Mouse (Mus musculus) brain, embryonic 14.5 days (tissue): ENCODE results near the gene Fam155a.

Source experiments
- CTCF ChIP-seq: fragments of 200-500 bp; IDR thresholded peaks from 2 replicates; pipeline ENCODE4 v1.5.1; 2012; ENCODE audit warnings: inconsistent platforms, mild to moderate bottlenecking, moderate library complexity, borderline replicate concordance; ENCODE audit not compliant: insufficient read depth, insufficient read length; ENCODE audit errors: extremely low read depth
- POLR2A ChIP-seq: fragments of 200-500 bp; IDR thresholded peaks from 2 replicates; pipeline ENCODE4 v1.6.1; 2012; ENCODE audit warnings: mild to moderate bottlenecking, inconsistent platforms, borderline replicate concordance; ENCODE audit not compliant: poor library complexity, insufficient read depth, insufficient read length, severe bottlenecking; ENCODE audit errors: extremely low read depth

DNA sequence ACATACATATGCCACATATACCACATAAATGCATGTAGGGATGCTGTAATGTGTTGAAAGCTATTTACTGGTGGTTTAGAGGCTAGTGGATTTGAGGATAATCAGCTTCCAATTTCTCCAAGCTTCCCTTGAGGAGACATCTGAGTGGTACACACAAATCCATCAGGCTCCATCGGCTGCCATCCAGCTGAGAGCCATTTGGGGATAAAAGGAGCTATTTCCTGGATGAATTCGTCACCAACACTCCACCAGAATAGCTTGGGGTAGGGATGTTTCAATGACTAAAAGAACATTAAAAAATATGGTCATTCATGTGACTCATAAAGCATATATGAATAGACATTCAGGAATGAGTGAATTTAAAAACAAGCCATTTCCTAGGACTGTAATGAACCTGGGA is 478.4 kb downstream of the Fam155a start:
- TF ChIP-seq POLR2A, result no peak
- TF ChIP-seq CTCF, result no peak
